ENCODE assay signal across 8 mouse cellular contexts in the genomic region with DNA sequence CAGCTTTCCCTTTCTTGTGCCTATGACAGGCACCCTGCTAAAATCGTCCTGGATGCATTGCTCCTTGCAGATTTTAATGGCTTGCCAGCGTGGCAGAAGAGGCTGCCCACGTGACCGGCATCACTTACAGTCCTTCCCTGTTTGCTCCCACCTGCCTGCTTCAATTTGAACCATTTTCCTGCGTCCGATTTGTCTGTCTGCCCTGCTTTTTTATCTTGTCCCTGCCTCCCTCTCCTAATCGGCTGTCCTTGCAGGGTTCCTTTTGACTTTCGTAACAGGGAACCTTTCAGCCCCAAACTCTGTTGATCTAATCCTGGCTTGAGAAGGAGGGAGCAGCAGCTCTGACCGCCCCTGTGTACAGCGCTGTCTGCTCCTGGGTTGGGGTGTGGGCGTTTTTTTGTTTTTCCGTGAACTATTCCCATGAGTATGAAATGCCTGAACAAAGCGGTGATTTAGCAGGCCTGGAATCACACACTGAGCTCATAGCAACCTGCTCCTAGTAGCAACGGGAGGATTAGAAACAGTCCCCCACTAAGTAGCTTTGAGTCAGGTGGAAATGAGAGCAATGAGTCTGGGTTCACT. TPM values are rescaled to one million over a fixed set of nuclear protein-coding genes. Genes with fewer than 3 reads are reported as not detected.
DNase-seq lines count a peak whose midpoint lies in the region; ATAC-seq and TF ChIP-seq lines count a peak whose summit lies in the region.

No protein-coding gene starts in this region.

- H3K4me1 ChIP-seq in lung, postnatal 0 days (ENCODE audit: insufficient read depth, low read depth, low read length) = no peaks in the 10 kb centered on the region
- H3K4me1 ChIP-seq in stomach, embryonic 16.5 days (ENCODE audit: control insufficient read depth, insufficient read depth, low read length) = no peaks in the 10 kb centered on the region

- no peaks in the 10 kb centered on the region for H3K36me3 ChIP-seq in lung, postnatal 0 days (ENCODE audit: insufficient read depth, low read length)
- H3K36me3 ChIP-seq in stomach, embryonic 16.5 days (ENCODE audit: control insufficient read depth, insufficient read depth, low read length) = no peaks in the 10 kb centered on the region

- DNase-seq in heart, adult 11 months = peak; percentile 93
- no peak for DNase-seq in heart, postnatal 25 days (ENCODE audit: low spot score)
- DNase-seq in cerebellum, adult 18-20 months = peak; percentile 23 to 24
- DNase-seq in forelimb bud, embryonic 11.5 days (ENCODE audit: low read depth, low spot score) = peak; percentile 28
- DNase-seq in layer of hippocampus, adult 8-10 months (ENCODE audit: low spot score in 2 of 2) = peak; percentile 24 to 29
- DNase-seq in lung, postnatal 0 days (ENCODE audit: low spot score) = no peak
- DNase-seq in thymus, postnatal 36 days = no peak

- peak overlapping the region; percentile 48 for H3K4me2 ChIP-seq in lung, postnatal 0 days (replicated peaks; ENCODE audit: low read depth, low read length)
- peak overlapping the region; percentile 60 for H3K4me2 ChIP-seq in stomach, embryonic 16.5 days (ENCODE audit: low read depth, low read length)

- no peak for TF ChIP-seq EP300 in lung, postnatal 0 days (IDR thresholded peaks at IDR 0.05)

- H3K9ac ChIP-seq in lung, postnatal 0 days (replicated peaks; ENCODE audit: low read depth) = no peak overlapping the region
- H3K9ac ChIP-seq in stomach, embryonic 16.5 days (ENCODE audit: low read length) = peak overlapping the region; percentile 48

- no peak overlapping the region for H3K4me3 ChIP-seq in lung, postnatal 0 days (ENCODE audit: low read depth, low read length)
- H3K4me3 ChIP-seq in stomach, embryonic 16.5 days (replicated peaks; ENCODE audit: low read length) = peak overlapping the region; percentile 30

- ATAC-seq in lung, postnatal 0 days = peak; percentile 43
- ATAC-seq in stomach, embryonic 16.5 days (ENCODE audit: insufficient read depth, low FRiP score) = no peak

- intact Hi-C loops in heart, postnatal 25 days (cut with DNase I) = no loop called here

- WGBS in lung, postnatal 0 days = 9% methylated on average over 14 of the region's 14 CpGs
- WGBS in stomach, embryonic 16.5 days = 9% methylated on average over 14 of the region's 14 CpGs

- H3K27ac ChIP-seq in lung, postnatal 0 days (ENCODE audit: low read length) = no peak overlapping the region
- no peak overlapping the region for H3K27ac ChIP-seq in stomach, embryonic 16.5 days (ENCODE audit: low read length)

- H3K9me3 ChIP-seq in lung, postnatal 0 days (ENCODE audit: low read length) = no peaks in the 10 kb centered on the region
- H3K9me3 ChIP-seq in stomach, embryonic 16.5 days (replicated peaks; ENCODE audit: control insufficient read depth, low read length) = no peaks in the 10 kb centered on the region

- TF ChIP-seq CTCF in lung, postnatal 0 days (IDR thresholded peaks at IDR 0.05) = no peak

- no peaks in the 10 kb centered on the region for H3K27me3 ChIP-seq in lung, postnatal 0 days (replicated peaks; ENCODE audit: insufficient read depth, low read length)
- no peaks in the 10 kb centered on the region for H3K27me3 ChIP-seq in stomach, embryonic 16.5 days (ENCODE audit: control insufficient read depth, insufficient read depth, low read length)

RNA-seq across cellular contexts. Expression of a gene that starts 51.2 kb away (rescaled TPM):
- total RNA-seq in heart, postnatal 25 days (2021) = 10 to 100 TPM; 32.4 to 35.8 TPM
- 100 to 1,000 TPM in 3 of 4 experiments, 10 to 100 TPM in 1; 98.3 to 125 (median 112) TPM for total RNA-seq in layer of hippocampus, adult 8-10 months (2022)
- polyA plus RNA-seq in lung, postnatal 0 days (2015; fragmentation: Nextera tagmentation; extraction: Ambion mirVana) = 19.6 and 20.7 TPM in 2 replicates
- 8.5 and 10.2 TPM in 2 replicates for polyA plus RNA-seq in stomach, embryonic 16.5 days (2015; fragmentation: Nextera tagmentation; extraction: Ambion mirVana)

Comparison
In these comparisons a context has a peak if more than half of its experiments do, and no peak if none do; other contexts are left out.
1. DNase-seq: peak in heart, adult 11 months (single experiment), cerebellum, adult 18-20 months (2 of 2), forelimb bud, embryonic 11.5 days (single experiment) and layer of hippocampus, adult 8-10 months (2 of 2); none in heart, postnatal 25 days (single experiment), lung, postnatal 0 days (single experiment) and thymus, postnatal 36 days (0 of 2).